Mouse (Mus musculus) heart, embryonic 10.5 days (tissue): ENCODE results near the gene Sgpp1. TPM values are rescaled to one million over a fixed set of nuclear protein-coding genes. Genes with fewer than 3 reads are reported as not detected.
A peak's percentile ranks its signal among the peaks of the same experiment; 100 is the strongest.
"Not testable (repeated sequence)": the region's sequence is repeated elsewhere in the genome, so short reads cannot be mapped to it uniquely, and the experiment has no call there.

ENCODE experiments used
- DNase-seq: peaks from one replicate; pipeline ENCODE4 v3.0.0-alpha.2; 2017; ENCODE audit warnings: low spot score
- H3K27ac ChIP-seq: fragments of 300-500 bp; sonication (generic); 2 replicates; pipeline ENCODE4 v1.5.1; 2016; ENCODE audit warnings: mild to moderate bottlenecking
- H3K27me3 ChIP-seq: fragments of 300-500 bp; sonication (generic); 2 replicates; pipeline ENCODE4 v1.6.1; 2016; ENCODE audit warnings: mild to moderate bottlenecking; ENCODE audit not compliant: poor library complexity, insufficient read depth, severe bottlenecking
- H3K36me3 ChIP-seq: fragments of 300-500 bp; sonication (generic); 2 replicates; pipeline ENCODE4 v1.6.1; 2016; ENCODE audit warnings: mild to moderate bottlenecking, moderate library complexity
- H3K4me1 ChIP-seq: fragments of 300-500 bp; sonication (generic); 2 replicates; pipeline ENCODE4 v1.6.1; 2016; ENCODE audit warnings: mild to moderate bottlenecking
- H3K4me3 ChIP-seq: fragments of 300-500 bp; sonication (generic); 2 replicates; pipeline ENCODE4 v1.5.1; 2016; ENCODE audit warnings: mild to moderate bottlenecking, moderate library complexity
- H3K9me3 ChIP-seq: fragments of 300-500 bp; sonication (generic); 2 replicates; pipeline ENCODE4 v1.6.1; 2016; ENCODE audit warnings: mild to moderate bottlenecking, moderate library complexity
- WGBS: fragments of 180-500 bp; shearing (Covaris S2); methylation state at CpG from one replicate; pipeline ENCODE4 v1.1.7; 2016; 5-methylcytosine and 5-hydroxymethylcytosine counted together
- polyA plus RNA-seq: library from polyadenylated mRNA; unstranded; fragments of >200 nt; fragmentation: Nextera tagmentation; extraction: Ambion mirVana; gene quantifications from 2 replicates; pipeline ENCODE4 v1.2.1, GENCODE M21; 2016

Gene Sgpp1
- polyA plus RNA-seq, 1 experiment from 2014 or later = 13.5 TPM

GRCm38 (mm10) chr12:75727333-75728125, 8.0 kb downstream of the Sgpp1 start:
- Histone ChIP-seq H3K36me3 (peaks cover 8% of the 10 kb centered on the region), H3K4me3 (no peak overlapping the region), H3K27ac (peak overlapping the region; percentile 33; the same call in 1 of the 2 replicates), H3K27me3 (no peaks in the 10 kb centered on the region), H3K4me1 (no peaks in the 10 kb centered on the region; the same call in none of the 2 replicates), H3K9me3 (no peaks in the 10 kb centered on the region)
- no peak for DNase-seq
- 91% methylated on average over 15 of the region's 15 CpGs for WGBS

GRCm38 (mm10) chr12:75726349-75726861, 9.1 kb downstream of the Sgpp1 start:
- WGBS = 79% methylated on average over 8 of the region's 8 CpGs
- H3K4me3 ChIP-seq = no peak overlapping the region
- H3K27me3 ChIP-seq = no peaks in the 10 kb centered on the region
- peaks cover 8% of the 10 kb centered on the region for H3K36me3 ChIP-seq
- no peak overlapping the region for H3K27ac ChIP-seq
- peaks cover 6% of the 10 kb centered on the region for H3K4me1 ChIP-seq
- no peak for DNase-seq
- H3K9me3 ChIP-seq = no peaks in the 10 kb centered on the region

GRCm38 (mm10) chr12:75724621-75725324, 10.8 kb downstream of the Sgpp1 start:
- Histone ChIP-seq H3K9me3 (no peaks in the 10 kb centered on the region), H3K4me1 (peaks cover 12% of the 10 kb centered on the region), H3K36me3 (peaks cover 15% of the 10 kb centered on the region), H3K27me3 (no peaks in the 10 kb centered on the region), H3K27ac (no peak overlapping the region), H3K4me3 (no peak overlapping the region)
- no peak for DNase-seq
- WGBS = 85% methylated on average over 14 of the region's 14 CpGs

GRCm38 (mm10) chr12:75723839-75724463, 11.6 kb downstream of the Sgpp1 start:
- Histone ChIP-seq H3K4me1 (peaks cover 12% of the 10 kb centered on the region), H3K9me3 (no peaks in the 10 kb centered on the region), H3K36me3 (peaks cover 23% of the 10 kb centered on the region), H3K27me3 (no peaks in the 10 kb centered on the region), H3K4me3 (no peak overlapping the region), H3K27ac (no peak overlapping the region)
- 69% methylated on average over 11 of the region's 11 CpGs for WGBS
- no peak for DNase-seq

GRCm38 (mm10) chr12:75721941-75722340, 13.6 kb downstream of the Sgpp1 start:
- Histone ChIP-seq H3K9me3 (no peaks in the 10 kb centered on the region), H3K4me1 (peaks cover 12% of the 10 kb centered on the region; the same call in 1 of the 2 replicates), H3K27ac (no peak overlapping the region), H3K36me3 (peaks cover 18% of the 10 kb centered on the region), H3K27me3 (no peaks in the 10 kb centered on the region), H3K4me3 (no peak overlapping the region)
- WGBS = 25% methylated on average over 4 of the region's 4 CpGs
- no peak for DNase-seq

- H3K27ac ChIP-seq = peak overlapping the region; percentile 39; the same call in 1 of the 2 replicates
- H3K4me3 ChIP-seq = no peak overlapping the region
- H3K4me1 ChIP-seq = peaks cover 12% of the 10 kb centered on the region; the same call in 1 of the 2 replicates
- no peaks in the 10 kb centered on the region for H3K27me3 ChIP-seq
- no peak for DNase-seq
- peaks cover 22% of the 10 kb centered on the region for H3K36me3 ChIP-seq
- H3K9me3 ChIP-seq = no peaks in the 10 kb centered on the region
- WGBS = 52% methylated on average over 9 of the region's 9 CpGs
These were observed 14.5 kb downstream of the Sgpp1 start for GRCm38 (mm10) chr12:75721006-75721405.

- WGBS = 84% methylated on average over 9 of the region's 9 CpGs
- no peak for DNase-seq
- H3K36me3 ChIP-seq = 0 out of 2 replicates have a peak, but pooled peaks cover 5% of the 10 kb centered on the region
These were observed 21.9 kb downstream of the Sgpp1 start for GRCm38 (mm10) chr12:75713596-75713995.

GRCm38 (mm10) chr12:75712905-75713304, 22.6 kb downstream of the Sgpp1 start:
- not testable (repeated sequence) for DNase-seq, H3K9me3 ChIP-seq, H3K27me3 ChIP-seq, H3K4me1 ChIP-seq, H3K27ac ChIP-seq, H3K36me3 ChIP-seq, H3K4me3 ChIP-seq
- 86% methylated on average over 7 of the region's 7 CpGs for WGBS

More at GRCm38 (mm10) chr12:75713596-75713995, 21.9 kb downstream of the Sgpp1 start:
- Histone ChIP-seq H3K9me3 (no peaks in the 10 kb centered on the region), H3K4me1 (no peaks in the 10 kb centered on the region), H3K27ac (no peak overlapping the region), H3K27me3 (no peaks in the 10 kb centered on the region), H3K4me3 (no peak overlapping the region)

GRCm38 (mm10) chr12:75710596-75711376, 24.7 kb downstream of the Sgpp1 start:
- H3K36me3 ChIP-seq = no peaks in the 10 kb centered on the region
- no peak overlapping the region for H3K27ac ChIP-seq
- WGBS = 85% methylated on average over 9 of the region's 9 CpGs
- H3K27me3 ChIP-seq = no peaks in the 10 kb centered on the region
- H3K4me3 ChIP-seq = no peak overlapping the region
- DNase-seq = no peak
- H3K4me1 ChIP-seq = no peaks in the 10 kb centered on the region
- no peaks in the 10 kb centered on the region for H3K9me3 ChIP-seq

- Histone ChIP-seq H3K27me3 (no peaks in the 10 kb centered on the region), H3K27ac (no peak overlapping the region), H3K4me3 (no peak overlapping the region), H3K4me1 (no peaks in the 10 kb centered on the region), H3K36me3 (no peaks in the 10 kb centered on the region), H3K9me3 (no peaks in the 10 kb centered on the region)
- no peak for DNase-seq
- WGBS = 80% methylated on average over 2 of the region's 2 CpGs
These were observed 26.0 kb downstream of the Sgpp1 start for GRCm38 (mm10) chr12:75709506-75709905.

- 88% methylated on average over 7 of the region's 7 CpGs for WGBS
These were observed 28.9 kb downstream of the Sgpp1 start for GRCm38 (mm10) chr12:75706670-75707069.

GRCm38 (mm10) chr12:75702739-75703122, 32.8 kb downstream of the Sgpp1 start:
- no peaks in the 10 kb centered on the region for H3K36me3 ChIP-seq
- H3K4me1 ChIP-seq = peaks cover 15% of the 10 kb centered on the region
- H3K4me3 ChIP-seq = no peak overlapping the region
- 85% methylated on average over 3 of the region's 3 CpGs for WGBS
- no peak overlapping the region for H3K27ac ChIP-seq
- H3K9me3 ChIP-seq = no peaks in the 10 kb centered on the region
- H3K27me3 ChIP-seq = no peaks in the 10 kb centered on the region
- no peak for DNase-seq

More at GRCm38 (mm10) chr12:75706670-75707069, 28.9 kb downstream of the Sgpp1 start:
- Histone ChIP-seq H3K27ac (no peak overlapping the region), H3K36me3 (no peaks in the 10 kb centered on the region), H3K4me1 (peaks cover 7% of the 10 kb centered on the region), H3K9me3 (no peaks in the 10 kb centered on the region), H3K27me3 (no peaks in the 10 kb centered on the region), H3K4me3 (no peak overlapping the region)
- no peak for DNase-seq
